Mouse (Mus musculus) kidney, postnatal 14 days (tissue): ENCODE measurements around the gene H2-M10.6.
"Not testable (repeated sequence)": the region's sequence is repeated elsewhere in the genome, so short reads cannot be mapped to it uniquely, and the experiment has no call there.

Source experiments
- DNase-seq: peaks from one replicate; pipeline ENCODE4 v3.0.0; 2022; ENCODE audit warnings: mixed read lengths

The H2-M10.6 gene

DNA sequence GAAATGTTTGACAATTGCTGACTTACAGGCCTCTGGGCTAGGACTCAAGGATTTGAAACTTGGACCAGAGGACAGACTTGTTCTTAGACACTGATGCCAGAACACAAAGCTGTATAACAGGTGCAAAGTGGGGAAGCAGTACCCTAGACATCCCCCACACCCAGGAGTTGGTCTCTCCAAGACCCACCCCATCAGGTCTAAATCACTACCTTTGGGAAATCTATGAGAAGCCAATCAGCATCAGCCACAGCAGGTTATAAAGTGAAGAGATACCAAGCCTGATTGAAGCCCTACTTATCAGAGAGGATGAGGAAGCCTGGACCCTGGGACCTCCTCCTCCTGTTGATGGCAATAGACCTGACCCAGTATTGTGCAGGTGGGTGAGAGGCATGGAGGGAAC is at the start of gene H2-M10.6:
H2-M10.6 (plus strand) TSS at position 301 of the 400 bp plus-strand sequence.
- DNase-seq, result no peak

DNA sequence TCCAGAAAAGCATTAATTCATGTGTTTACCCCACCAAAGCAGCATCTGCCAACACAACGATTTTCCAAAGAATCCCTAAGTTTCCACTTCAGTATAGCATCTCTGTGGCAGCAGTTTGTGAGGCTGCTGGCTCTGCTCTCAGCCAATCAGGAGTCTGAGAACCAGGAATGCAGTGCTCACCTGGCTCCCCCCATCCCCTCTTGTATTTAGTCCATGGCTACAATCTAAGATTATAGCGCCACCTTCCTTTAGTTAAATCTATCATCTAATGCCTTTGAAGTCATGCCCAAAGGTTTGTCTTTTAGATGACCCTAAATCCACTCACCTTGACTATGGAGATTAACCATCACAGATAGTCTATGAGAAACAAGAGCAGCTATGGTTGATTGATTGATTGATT is 48.2 kb upstream of the H2-M10.6 start:
- no peak for DNase-seq

DNA sequence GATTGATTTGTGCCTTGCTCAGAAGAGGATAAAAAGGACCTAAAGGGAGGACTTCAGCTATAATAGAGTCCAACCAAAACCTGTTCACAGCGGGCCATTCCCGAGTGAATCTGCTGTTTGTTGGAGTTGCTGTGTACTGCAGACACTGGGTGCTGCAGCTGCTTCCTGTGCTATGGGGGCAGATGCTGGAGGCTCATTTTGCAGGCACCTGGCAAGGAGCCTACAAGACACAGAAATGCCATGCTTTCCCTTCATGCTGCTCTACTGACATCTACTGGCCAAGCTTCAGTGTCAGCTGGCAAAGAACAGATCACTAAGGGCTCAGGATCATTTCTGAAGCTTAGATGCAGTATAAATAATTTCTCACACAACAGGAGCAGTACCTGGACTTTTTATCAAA is 47.7 kb upstream of the H2-M10.6 start:
- DNase-seq, result peak; percentile 24

DNA sequence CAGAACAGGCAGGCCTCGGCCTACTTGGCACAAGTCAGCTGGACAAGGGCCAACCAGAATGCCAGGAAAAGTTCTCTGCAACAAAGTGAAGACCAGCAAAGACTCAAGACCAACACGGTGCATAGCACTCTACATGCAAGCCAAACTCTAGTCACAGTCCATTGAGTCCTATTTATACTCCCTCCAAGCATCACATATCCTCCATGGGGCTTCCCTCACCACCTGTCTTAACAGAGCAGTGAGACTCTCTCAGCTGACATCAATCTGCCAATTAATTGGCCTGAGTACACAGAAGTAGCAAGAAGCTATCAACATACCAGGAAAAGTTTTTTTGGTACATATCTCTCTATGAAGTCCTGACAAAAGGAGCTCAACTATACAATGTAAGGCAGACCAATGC is 46.6 kb upstream of the H2-M10.6 start:
- DNase-seq, result not testable (repeated sequence)

DNA sequence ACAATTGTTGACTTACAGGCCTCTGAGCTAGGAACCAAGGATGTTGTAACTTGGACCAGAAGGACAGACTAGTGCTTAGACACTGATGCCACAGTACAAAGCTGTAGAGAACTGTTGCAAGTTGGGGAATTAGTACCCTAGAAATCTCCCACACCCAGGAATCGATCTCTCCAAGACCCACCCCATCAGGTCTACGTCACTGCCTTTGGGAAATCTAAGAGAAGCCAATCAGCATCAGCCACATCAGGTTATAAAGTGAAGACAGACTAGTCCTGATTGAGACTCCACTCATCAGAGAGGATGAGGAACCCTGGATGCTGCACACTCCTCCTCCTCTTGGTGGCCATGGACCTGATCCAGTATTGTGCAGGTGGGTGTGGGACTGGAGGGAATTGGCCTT is 39.4 kb upstream of the H2-M10.6 start, which contains the start of gene H2-M10.5:
H2-M10.5 (plus strand) TSS at position 301 of the 400 bp plus-strand sequence.
- not testable (repeated sequence) for DNase-seq

DNA sequence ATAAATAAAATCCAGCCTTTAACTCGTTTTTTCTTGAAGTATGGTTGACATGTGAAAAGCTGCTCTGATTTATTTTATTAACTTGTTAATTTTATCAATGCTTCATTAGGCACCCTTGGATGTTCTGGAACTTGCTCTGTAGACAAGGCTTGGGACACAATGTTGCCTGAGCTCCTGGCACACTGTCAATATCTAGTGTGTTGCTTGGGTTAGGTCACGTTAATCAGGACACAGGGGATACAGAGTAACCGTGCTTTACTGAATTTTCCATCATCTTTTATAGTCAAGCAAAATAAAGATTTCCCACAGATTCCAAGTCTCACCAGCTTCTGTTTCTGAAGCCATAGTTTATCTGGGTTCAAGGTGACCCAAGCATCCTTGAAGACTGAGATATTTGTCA is 30.4 kb upstream of the H2-M10.6 start:
- no peak for DNase-seq

DNA sequence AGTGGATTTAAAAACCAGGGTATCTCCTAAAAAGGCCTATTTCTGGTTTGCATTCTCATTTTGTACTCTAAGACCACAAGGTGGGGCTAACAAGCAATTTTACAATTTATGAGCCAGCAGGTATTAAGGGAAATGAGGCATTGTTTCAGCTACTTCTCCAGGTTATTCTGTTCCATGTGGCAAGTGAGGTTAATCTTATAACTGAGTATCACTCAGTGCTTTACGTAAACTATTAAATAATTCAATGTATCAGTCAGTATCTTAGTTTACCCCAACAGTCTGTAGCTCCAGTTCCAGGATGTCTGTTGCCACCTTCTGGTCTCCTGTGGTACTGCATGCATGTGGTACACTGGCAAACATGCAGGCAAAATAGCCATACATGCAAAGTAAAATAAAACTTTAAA is 25.5 kb upstream of the H2-M10.6 start:
- peak; percentile 38 for DNase-seq

DNA sequence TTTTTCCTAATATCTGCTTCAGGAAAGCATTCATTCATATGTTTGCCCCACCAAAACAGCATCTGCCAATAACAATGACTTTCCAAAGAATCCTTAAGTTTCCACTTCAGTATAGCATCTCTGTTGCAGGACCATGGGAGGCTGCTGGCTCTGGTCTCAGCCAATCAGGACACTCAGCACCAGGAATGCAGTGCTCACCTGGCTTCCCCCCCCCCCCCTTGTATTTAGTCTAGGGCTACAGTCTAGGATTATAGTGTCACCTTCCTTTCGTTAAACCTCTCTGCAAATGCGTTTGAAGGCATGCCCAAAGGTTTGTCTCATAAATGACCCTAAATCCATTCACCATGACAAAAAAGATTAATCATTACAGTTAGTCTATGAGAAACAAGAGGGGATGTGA is 23.6 kb upstream of the H2-M10.6 start:
- no peak for DNase-seq

DNA sequence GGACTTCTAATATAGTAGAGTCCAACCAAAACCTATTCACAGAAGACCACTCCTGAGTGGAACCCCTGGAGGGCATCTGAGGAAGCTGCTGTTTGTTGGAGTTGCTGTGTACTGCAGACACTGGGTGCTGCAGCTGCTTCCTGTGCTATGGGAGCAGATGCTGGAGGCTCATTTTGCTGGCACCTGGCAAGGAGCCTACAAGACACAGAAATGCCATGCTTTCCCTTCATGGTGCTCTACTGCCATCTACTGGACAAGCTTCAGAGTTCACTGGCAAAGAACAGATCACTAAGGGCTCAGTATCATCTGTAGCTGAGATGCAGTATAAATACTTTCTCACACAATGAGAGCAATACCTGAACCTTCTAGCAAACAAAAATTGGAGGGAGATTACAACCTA is 23.2 kb upstream of the H2-M10.6 start:
- peak; percentile 77 for DNase-seq

DNA sequence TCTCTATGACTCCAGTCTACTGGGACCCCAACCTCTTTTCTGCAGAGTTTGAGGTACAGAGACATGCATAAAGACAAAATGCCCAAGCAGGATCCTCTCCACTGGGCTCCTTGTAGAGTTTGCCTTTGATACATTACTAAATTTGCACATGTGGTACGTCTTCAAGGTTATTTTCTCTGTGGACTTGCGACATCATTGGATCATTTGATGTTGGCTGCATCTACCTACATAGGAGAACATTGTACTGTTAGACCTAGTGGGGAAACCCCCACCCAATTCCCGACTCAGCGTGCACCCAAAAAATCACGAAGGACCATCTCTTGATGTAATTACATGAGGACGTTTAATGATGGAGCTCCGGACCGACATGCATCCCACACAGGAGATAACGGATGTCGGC is 12.5 kb upstream of the H2-M10.6 start:
- DNase-seq, result no peak

DNA sequence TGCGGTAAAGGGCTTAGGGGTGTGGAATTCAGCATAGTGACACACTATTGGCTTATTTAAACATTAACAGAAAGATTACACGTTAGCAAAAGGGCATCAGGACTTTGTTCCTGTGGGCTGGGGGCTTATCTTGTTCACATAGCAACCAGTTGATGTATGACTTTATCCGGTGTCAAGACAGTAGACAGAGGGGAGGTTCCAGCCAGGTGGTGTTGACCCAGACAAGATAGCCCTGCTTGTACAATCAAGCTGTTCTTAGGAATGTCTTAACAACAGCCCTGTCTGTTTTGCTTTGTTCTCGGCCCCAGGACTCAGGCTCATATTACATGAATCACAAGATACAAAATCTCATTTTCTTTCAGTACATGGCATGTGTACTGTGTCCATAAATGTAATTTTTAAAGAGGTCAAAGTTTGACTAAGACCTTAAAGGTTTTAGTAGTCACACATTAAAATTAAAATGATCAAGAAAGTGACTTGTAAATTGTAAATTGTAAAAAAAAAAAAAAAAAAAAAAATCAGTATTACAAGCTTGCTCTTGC is 12.0 kb upstream of the H2-M10.6 start:
- DNase-seq, result not testable (repeated sequence)

DNA sequence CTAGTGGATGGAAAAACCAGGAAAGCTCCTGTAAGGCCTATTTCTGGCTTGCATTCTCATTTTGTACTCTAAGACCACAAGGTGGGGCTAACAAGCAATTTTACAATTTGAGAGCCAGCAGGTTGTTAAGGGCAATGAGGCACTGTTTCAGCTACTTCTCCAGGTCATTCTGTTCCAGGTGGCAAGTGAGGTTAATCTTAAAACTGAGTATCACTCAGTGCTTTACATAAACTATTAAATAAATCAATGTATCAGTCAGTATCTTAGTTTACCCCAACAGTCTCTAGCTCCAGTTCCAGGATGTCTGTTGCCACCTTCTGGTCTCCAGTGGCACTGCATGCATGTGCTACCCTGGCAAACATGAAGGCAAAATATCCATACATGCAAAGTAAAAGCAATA is 12.0 kb downstream of the H2-M10.6 start:
- DNase-seq, result peak; percentile 69

DNA sequence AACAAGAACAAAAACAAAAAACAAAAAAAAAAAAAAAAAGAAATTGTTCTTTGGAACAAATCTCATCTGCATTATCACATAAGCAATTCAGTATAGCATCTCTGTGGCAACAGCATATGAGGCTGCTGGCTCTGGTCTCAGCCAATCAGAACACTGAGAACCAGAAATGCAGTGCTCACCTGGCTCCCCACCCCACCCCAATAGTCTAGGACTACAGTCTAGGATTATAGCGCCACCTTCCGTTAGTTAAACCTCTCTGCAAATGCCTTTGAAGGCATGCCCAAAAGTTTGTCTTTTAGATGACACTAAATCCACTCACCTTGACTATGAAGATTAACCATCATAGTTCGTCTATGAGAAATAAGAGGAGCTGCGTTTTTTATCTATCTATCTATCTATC is 13.6 kb downstream of the H2-M10.6 start:
- DNase-seq, result no peak

DNA sequence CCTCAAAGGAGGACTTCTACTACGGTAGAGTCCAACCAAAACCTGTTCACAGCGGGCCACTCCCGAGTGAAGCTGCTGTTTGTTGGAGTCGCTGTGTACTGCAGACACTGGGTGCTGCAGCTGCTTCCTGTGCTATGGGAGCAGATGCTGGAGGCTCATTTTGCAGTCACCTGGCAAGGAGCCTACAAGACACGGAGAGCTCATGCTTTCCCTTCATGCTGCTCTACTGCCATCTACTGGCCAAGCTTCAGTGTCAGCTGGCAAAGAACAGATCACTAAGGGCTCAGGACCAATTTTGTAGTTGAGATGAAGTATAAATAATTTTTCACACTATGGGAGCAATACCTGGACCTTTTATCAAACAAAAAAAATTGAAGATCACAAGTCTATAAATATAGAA is 14.0 kb downstream of the H2-M10.6 start:
- peak; percentile 92 for DNase-seq

DNA sequence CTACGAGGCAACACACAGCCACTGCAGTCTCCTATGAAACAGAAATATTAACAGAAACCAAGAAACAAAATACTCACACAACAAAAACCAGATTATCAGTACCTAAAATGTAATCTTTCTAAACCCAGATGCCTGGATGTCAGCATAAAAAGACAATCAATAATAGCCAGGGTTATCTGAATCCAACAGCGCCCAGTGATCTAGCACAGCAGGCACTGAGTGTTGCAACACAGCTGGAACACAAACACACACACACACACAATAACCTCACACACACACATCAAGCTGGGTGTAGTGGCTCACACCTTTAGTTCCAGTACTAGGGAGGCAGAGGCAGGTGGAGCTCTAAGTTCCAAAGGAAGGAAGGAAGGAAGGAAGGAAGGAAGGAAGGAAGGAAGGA is 16.5 kb downstream of the H2-M10.6 start:
- no peak for DNase-seq

DNA sequence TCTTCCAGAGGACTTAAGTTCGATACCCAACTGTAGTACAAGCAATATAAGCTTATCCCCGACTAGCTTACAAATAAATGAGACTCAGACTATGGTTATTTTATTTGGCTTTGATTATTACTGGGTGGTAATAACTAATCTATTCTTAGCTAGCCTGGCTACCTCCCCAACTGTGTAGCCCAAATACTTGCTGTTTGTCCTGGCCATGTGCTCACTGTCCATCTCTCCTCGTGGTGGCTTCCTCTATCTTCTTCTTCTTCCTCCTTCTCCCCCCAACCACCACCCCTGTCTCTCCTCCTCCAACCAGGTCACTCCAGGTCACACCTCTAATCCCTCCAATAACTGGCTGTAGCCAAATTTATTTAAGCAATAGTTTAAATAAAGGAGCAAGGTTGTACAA is 18.5 kb downstream of the H2-M10.6 start:
- DNase-seq, result no peak

DNA sequence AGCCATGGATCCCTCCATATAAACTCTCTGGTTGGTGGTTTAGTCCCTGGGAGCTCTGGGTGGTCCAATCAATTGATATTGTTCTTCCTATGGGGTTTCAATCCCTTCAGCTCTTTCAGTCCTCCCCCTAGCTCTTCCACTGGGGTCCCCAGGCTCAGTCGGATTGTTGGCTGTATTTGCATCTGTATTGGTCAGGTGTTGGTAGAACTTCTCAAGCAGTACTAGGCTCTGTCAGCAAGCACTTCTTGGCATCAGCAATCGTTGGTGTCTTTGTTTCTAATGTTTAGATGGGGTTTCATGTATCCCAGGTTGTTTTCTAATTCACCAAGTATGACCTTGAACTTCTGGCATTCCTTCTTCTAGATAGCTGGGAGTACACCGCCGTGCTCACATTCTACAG is 20.7 kb downstream of the H2-M10.6 start:
- DNase-seq, result no peak

DNA sequence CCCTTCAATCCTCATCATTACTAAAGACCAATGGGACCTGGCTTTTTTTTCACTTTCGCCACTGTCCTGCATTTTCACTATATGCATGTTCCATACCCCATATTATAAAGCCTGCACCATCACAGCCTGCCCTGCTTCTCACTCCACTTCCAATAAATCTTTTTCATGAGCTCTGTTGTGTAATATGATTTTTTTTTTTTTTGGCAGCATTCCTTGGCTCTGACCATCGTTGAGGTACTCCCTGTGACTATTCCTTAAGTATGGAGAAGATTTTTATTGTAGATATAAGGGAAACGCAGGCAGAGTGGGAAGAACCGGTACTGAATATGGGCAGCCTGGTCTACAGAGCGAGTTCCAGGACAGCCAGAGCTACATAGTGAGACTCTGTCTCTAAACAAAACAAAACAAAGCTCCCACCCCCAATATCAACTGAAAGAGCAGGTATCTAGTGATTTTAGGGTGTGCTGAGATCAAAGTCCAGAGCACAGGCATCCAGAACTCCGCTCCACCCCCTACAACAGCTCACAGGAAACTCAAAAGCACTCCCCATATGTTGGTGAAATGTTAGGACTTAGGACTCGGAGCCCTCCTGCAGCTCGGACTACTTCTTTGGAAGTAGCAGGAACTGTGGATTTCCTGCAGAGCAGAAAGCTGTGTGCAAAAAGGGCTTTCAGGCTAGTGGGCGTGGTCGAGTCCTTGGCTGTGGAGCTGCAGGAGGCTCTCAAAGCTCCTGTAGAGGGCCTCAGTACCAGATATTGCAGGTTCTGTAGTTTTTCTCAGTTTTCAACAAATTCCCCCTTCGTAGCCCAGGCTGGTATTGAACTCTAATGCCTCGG is 23.8 kb downstream of the H2-M10.6 start:
- peak; percentile 78 for DNase-seq

DNA sequence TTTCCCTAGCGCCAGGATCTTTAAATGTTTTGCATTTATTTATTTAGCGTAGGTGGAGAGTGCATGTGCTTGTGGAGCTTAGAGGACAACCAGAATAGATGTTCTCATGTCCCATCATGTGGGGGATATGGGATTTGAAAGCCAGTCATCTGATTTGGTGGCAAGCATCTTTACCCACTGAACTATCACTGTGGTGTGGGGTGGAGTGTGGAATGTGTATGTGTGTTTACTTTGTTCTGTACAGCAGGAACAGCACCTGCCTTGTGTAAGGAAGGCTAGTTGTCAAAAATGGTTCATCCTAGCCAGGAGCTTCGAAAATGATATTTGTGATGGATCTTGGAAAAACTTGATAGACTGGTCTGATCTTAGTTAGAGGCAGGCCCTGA is 24.4 kb downstream of the H2-M10.6 start:
- DNase-seq, result no peak

DNA sequence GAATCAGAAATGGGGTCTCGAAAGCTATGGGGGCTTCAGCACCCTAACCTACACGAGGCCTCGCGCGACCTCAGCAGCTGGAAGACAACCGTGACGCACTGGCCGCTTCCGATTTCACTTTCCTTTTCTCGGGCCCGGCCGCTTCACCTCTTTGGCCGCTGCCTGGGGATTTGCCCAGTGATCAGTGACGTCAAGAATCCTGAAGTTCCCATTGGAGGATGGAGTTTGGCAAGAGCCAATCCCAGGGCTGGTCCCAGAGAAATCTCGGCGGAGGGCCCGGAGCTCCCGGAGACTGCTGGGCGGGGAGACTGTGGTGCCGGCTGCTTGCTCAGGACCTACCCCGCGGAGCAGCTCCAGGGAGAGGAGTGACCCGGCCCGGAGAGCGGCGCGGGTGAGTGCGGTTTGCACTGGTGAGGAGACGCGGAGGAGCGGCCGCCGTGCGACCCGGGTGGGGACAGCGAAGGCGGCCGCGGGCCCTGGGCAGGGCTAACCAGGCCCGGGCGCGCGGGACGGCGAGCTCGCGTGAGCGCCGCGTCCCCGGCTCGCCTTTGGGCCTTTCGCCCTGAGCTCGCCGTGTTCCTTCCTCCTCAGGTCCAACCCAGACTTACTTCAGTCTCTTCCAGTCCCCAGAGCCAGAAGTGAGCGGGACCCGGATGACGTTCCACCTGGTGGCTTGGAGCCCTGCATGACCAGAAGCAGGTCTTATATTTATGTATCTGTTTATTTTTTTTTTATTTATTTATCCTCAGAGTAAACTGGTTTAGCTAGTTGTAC is 25.1 kb downstream of the H2-M10.6 start, which contains the start of gene Trim26:
Trim26 (plus strand) TSS at position 261 of the 774 bp plus-strand sequence.
- peak; percentile 99 for DNase-seq

DNA sequence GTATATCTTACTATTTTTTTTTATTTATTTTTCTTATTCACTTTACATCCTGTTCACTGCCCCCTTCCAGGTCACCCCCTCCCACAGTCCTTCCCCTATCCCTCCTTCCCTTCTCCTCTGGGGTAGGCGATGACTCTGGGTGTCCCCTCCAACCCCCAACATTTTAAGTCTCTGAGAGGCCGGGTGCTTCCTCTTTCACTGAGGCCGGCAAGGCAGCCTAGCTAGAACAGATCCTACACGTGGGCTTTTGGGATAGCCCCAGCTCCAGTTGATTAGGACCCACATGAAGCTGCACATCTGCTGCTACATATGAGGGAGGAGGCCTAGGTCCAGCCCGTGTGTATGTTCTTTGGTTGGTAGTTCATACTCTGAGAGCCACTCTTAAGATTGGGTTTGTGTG is 27.0 kb downstream of the H2-M10.6 start:
- DNase-seq, result no peak

DNA sequence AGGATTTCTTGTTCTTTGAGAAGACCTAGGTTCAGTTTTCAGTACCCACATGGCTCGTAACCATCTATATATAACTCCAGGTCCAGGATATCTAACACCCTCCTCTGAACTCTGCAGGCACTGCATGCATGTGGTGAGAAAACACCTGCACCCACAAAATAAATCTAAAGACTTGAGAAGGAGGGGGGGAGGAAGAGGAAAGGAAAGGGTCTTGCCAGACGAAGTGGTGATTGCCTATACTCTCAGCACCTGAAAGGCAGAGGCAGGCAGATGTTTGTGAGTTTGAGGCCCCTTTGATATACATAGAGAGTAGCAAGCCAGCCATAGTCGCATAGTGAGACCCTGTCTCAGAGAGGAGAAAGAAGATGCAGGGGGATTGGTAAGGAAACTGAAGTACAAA is 28.0 kb downstream of the H2-M10.6 start:
- no peak for DNase-seq

DNA sequence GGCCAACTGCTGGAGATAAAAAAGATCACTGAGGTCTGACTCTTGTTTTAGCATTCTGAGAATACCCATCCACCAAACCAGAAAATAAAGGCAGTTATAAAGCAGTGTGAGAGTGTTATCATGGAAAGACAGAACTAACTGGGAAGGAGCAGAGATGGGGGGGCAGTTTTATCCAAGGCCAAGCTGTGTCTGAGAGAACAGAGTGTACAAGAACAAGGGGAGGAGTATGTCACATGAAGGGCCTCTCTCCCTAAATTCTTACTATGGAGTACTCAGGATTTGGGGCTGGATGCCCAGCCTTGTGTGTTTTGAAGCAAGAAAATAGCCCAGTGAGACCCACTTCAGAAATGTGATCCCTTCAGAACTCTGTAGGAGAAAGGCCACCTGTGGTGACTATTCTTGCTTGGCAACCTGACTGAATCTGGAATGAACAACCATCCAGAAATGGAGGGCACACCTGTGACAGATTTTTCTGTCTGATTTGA is 29.0 kb downstream of the H2-M10.6 start:
- DNase-seq, result no peak

DNA sequence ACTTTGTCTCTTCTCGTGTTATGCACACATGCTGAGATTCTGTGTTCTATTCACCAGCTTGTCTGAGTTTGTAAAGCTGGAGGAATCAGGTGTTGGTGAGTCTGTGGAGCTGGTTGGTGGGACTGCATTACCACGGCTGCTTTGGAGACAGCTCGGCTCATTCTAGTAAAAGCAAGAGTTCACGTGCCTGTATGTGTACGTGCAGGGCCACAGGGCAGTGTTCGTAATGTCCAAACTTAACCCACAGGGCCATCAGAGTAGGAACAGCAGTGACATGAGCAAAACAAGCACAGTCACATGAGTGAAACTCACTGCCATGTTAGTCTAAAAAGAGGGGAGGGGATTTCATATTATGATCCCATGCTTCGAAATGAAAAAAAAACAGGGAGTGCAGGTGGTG is 31.7 kb downstream of the H2-M10.6 start:
- no peak for DNase-seq
